Mouse (Mus musculus) brown adipose tissue, adult 24 weeks (tissue): ENCODE data around the gene Frmd6. TPM values are rescaled to one million over a fixed set of nuclear protein-coding genes. Genes with fewer than 3 reads are reported as not detected.

Experiments
- H3K27ac ChIP-seq: fragments of 200-500 bp; replicated peaks from 2 replicates; pipeline ENCODE4 v1.5.1; 2012; ENCODE audit warnings: low read depth, mild to moderate bottlenecking, low read length
- H3K4me1 ChIP-seq: fragments of 200-500 bp; 2 replicates; pipeline ENCODE4 v1.6.1; 2012; ENCODE audit warnings: low read length, mixed read lengths; ENCODE audit not compliant: control insufficient read depth, insufficient read depth, insufficient read length
- H3K4me3 ChIP-seq: fragments of 200-500 bp; 2 replicates; pipeline ENCODE4 v1.5.1; 2012; ENCODE audit warnings: low read depth, mild to moderate bottlenecking, low read length, moderate library complexity; ENCODE audit not compliant: insufficient read depth
- polyA plus RNA-seq: library from polyadenylated mRNA; stranded (reverse); fragments of >200 nt; gene quantifications from 2 replicates; pipeline ENCODE4 v1.2.4, GENCODE M21; 2012; ENCODE audit not compliant: missing spikeins, insufficient read depth, insufficient read length

Gene Frmd6
- polyA plus RNA-seq, 1 experiment = 5.9 TPM

GRCm38 (mm10) chr12:70798496-70798895 is 26.8 kb upstream of the Frmd6 start:
- H3K27ac ChIP-seq = no peak overlapping the region
- H3K4me1 ChIP-seq = peaks cover 6% of the 10 kb centered on the region; the same call in 1 of the 2 replicates
- H3K4me3 ChIP-seq = no peak overlapping the region

DNA sequence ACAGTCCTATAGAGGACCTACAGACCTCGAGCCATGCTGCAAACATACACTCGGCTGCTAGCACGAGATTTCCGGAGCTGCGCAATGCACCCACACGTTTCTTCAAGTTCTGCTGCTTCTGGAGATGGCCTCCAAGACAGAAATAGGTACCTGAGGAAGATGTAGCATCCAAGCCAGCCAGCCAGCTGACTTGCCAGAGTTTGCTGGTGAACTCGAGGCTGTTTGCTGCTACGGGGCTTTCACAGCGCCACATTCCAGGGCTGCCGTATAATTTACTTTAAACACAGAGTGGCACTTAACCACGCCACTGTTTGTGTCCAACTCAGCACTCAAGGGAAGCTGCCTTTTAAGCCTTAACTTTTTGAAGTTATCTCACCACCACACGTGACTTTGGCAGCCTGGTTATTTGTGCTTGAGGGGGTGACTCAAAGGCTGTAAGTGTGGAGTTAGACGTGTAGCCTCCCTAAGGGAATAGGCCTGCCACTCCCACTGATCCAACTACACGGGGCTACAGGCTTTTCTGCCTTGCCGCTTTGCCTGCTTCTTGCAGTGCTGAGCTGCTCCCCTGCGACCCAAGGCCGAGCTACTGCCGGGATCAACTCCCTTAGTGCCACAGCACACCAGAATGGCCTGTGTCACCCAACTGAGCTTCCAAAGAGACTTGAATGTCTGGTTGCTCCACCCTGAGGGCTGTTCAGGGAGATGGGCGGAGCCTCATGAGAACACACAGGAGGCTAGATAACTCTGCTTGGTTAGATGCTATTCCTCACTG is 25.9 kb upstream of the Frmd6 start:
- Histone ChIP-seq H3K4me1 (peaks cover 6% of the 10 kb centered on the region; the same call in 1 of the 2 replicates), H3K4me3 (no peak overlapping the region), H3K27ac (no peak overlapping the region)

GRCm38 (mm10) chr12:70800086-70800485 is 25.2 kb upstream of the Frmd6 start:
- H3K4me1 ChIP-seq = peaks cover 6% of the 10 kb centered on the region; the same call in 1 of the 2 replicates
- H3K27ac ChIP-seq = no peak overlapping the region
- H3K4me3 ChIP-seq = no peak overlapping the region

GRCm38 (mm10) chr12:70801361-70801760 is 24.0 kb upstream of the Frmd6 start:
- Histone ChIP-seq H3K4me1 (peaks cover 6% of the 10 kb centered on the region; the same call in 1 of the 2 replicates), H3K27ac (no peak overlapping the region)

GRCm38 (mm10) chr12:70803494-70803893 is 21.8 kb upstream of the Frmd6 start:
- peaks cover 6% of the 10 kb centered on the region; the same call in 1 of the 2 replicates for H3K4me1 ChIP-seq
- H3K4me3 ChIP-seq = no peak overlapping the region
- H3K27ac ChIP-seq = no peak overlapping the region

More at GRCm38 (mm10) chr12:70801361-70801760, 24.0 kb upstream of the Frmd6 start:
- H3K4me3 ChIP-seq = no peak overlapping the region

- H3K4me3 ChIP-seq = no peak overlapping the region
- no peaks in the 10 kb centered on the region for H3K4me1 ChIP-seq
- no peak overlapping the region for H3K27ac ChIP-seq
Observed at GRCm38 (mm10) chr12:70804989-70805388, 20.3 kb upstream of the Frmd6 start.

DNA sequence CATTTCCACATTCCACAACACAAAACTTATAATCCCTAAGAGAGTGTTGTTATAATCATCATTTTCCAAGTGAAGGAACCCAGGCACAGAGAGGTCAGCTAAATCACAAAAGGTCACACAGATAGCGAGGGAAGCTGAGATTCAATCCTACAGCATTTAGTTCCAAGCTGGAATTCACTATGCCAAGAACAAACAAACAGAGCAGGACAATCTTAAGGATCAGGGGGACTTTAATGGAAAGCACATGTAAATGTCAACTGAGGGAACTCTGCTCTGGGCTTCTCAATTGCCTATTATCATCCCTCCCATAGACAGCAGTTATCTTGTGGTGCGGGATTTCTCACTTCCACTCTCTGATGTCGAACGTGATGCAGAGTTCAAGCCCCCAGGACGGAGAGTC is 17.8 kb upstream of the Frmd6 start:
- Histone ChIP-seq H3K4me1 (no peaks in the 10 kb centered on the region; the same call in 1 of the 2 replicates), H3K27ac (no peak overlapping the region), H3K4me3 (no peak overlapping the region)

GRCm38 (mm10) chr12:70807975-70808374 is 17.3 kb upstream of the Frmd6 start:
- Histone ChIP-seq H3K4me1 (no peaks in the 10 kb centered on the region; the same call in 1 of the 2 replicates), H3K4me3 (no peak overlapping the region), H3K27ac (no peak overlapping the region)

DNA sequence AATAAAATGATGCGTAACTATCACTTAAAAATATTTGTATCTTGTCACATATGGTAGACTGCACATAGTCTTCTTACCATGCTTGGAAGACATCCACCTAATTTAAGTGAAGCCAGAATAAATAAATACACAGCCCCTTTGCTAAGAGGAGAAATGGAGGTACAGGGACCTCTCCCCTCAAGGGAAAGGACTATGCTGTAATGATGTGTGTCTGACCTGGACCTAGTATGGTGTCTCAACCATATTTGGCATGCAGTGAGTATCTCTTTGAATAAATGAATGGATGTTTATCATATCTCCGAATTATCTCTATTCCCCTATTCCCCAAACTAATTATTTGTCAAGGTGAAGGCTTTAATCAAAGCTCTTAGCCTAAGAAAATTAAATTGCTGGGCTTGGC is 15.4 kb upstream of the Frmd6 start:
- no peak overlapping the region for H3K4me3 ChIP-seq
- no peak overlapping the region for H3K27ac ChIP-seq
- H3K4me1 ChIP-seq = peaks cover 2% of the 10 kb centered on the region

GRCm38 (mm10) chr12:70811772-70812171 is 13.5 kb upstream of the Frmd6 start:
- no peak overlapping the region for H3K4me3 ChIP-seq
- no peak overlapping the region for H3K27ac ChIP-seq
- peaks cover 2% of the 10 kb centered on the region for H3K4me1 ChIP-seq

DNA sequence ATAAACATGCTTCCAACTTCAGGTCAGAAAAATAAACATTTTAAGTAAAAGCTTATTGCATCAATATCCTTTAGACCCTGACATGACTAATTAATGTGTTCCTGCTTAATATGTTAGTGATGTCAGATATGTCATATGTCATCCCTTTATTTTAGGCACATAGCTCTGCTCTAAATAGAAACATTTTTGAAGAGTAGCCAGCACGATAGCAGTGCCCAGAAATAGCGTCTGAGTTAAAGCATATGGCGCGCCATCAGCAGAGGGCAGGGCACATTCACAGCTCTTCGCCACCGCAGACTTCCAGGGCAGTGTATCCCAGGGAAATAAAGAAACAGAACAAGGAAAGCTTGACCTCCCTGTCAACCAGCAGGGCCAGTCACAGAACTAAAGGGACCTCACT is 13.1 kb upstream of the Frmd6 start:
- peaks cover 2% of the 10 kb centered on the region for H3K4me1 ChIP-seq
- no peak overlapping the region for H3K4me3 ChIP-seq
- no peak overlapping the region for H3K27ac ChIP-seq

GRCm38 (mm10) chr12:70812822-70813465 is 12.4 kb upstream of the Frmd6 start:
- H3K4me1 ChIP-seq = peaks cover 2% of the 10 kb centered on the region
- no peak overlapping the region for H3K4me3 ChIP-seq
- H3K27ac ChIP-seq = no peak overlapping the region

DNA sequence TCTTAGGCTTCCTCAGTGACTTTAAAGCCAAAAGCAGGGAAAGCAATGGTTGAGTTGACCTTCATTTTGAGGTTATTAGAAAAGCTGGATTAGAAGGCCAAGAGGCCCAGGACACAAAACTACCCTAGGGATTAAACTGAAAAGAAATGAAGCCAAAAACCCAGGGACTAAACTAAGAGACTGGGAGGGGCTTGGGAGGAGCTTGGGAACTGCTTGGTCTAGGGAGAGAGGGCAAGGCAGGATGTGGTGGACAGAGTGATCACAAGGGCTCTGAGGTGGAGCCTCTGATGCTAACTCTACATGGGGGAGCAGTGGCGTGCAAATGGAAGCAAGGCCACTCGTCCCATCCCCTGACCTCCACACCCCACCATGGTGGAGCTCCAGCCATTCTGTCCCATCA is 8.6 kb upstream of the Frmd6 start:
- H3K4me1 ChIP-seq = peaks cover 2% of the 10 kb centered on the region
- H3K4me3 ChIP-seq = no peak overlapping the region
- no peak overlapping the region for H3K27ac ChIP-seq

GRCm38 (mm10) chr12:70824017-70824416 is 1.3 kb upstream of the Frmd6 start:
- Histone ChIP-seq H3K4me3 (no peak overlapping the region), H3K4me1 (no peaks in the 10 kb centered on the region; the same call in 1 of the 2 replicates), H3K27ac (no peak overlapping the region)

DNA sequence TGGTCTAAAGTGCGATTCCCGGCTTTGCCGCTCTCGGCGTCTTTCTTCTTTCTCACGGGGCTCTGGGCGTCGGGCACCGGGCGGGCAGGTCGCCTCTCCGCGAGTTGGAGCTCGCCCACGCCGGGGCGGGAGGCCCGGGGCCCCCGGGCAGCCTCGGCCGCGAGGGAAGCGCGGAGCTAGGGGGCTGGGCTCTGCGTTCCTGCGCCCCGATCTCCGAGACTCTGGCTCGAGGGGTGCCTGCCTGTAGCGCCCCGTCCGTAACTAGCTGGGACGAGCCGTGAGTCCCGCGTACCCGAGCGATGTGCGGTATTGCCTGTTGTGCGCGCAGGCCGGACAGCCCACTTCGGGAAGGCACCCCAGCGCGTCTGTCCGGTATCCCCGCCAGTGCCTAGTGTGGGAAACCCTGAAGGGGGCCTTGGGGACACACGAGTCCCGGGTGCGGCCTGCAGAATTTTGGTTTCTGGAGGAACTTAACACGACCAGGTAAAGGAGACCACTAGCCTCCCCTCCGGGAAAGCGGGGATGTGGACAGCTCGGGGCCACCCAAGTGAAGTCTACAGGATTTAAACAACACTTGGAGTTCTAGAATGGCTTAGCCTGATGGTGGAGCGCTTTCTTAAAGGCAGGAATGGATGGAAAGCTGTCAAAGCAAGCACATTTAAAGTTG is 470 bp downstream of the Frmd6 start:
- Histone ChIP-seq H3K4me1 (no peaks in the 10 kb centered on the region; the same call in 1 of the 2 replicates), H3K27ac (peak overlapping the region; percentile 49)

More for the DNA sequence above, 470 bp downstream of the Frmd6 start:
- H3K4me3 ChIP-seq = peak overlapping the region; percentile 80
